Mouse (Mus musculus) hindbrain, embryonic 10.5 days (tissue): ENCODE data around the gene Fbxl20. TPM values are rescaled to one million over a fixed set of nuclear protein-coding genes. Genes with fewer than 3 reads are reported as not detected.
"Not testable (repeated sequence)": the region's sequence is repeated elsewhere in the genome, so short reads cannot be mapped to it uniquely, and the experiment has no call there.

Experiments
- DNase-seq: peaks from one replicate; pipeline ENCODE4 v3.0.0-alpha.2; 2017; ENCODE audit warnings: low spot score
- H3K27ac ChIP-seq: fragments of 300-500 bp; sonication (generic); 2 replicates; pipeline ENCODE4 v1.5.1; 2016; ENCODE audit warnings: mild to moderate bottlenecking, moderate library complexity
- H3K27me3 ChIP-seq: fragments of 300-500 bp; sonication (generic); 2 replicates; pipeline ENCODE4 v1.6.1; 2016; ENCODE audit warnings: mild to moderate bottlenecking; ENCODE audit not compliant: poor library complexity, insufficient read depth, severe bottlenecking
- H3K36me3 ChIP-seq: fragments of 300-500 bp; sonication (generic); 2 replicates; pipeline ENCODE4 v1.6.1; 2016; ENCODE audit warnings: mild to moderate bottlenecking, moderate library complexity
- H3K4me1 ChIP-seq: fragments of 300-500 bp; sonication (generic); replicated peaks from 2 replicates; pipeline ENCODE4 v1.6.1; 2016; ENCODE audit warnings: mild to moderate bottlenecking
- H3K4me3 ChIP-seq: fragments of 300-500 bp; sonication (generic); 2 replicates; pipeline ENCODE4 v1.5.1; 2016; ENCODE audit warnings: mild to moderate bottlenecking, moderate library complexity
- H3K9me3 ChIP-seq: fragments of 300-500 bp; sonication (generic); 2 replicates; pipeline ENCODE4 v1.6.1; 2016; ENCODE audit warnings: mild to moderate bottlenecking, moderate library complexity
- WGBS: fragments of 180-500 bp; shearing (Covaris S2); methylation state at CpG from one replicate; pipeline ENCODE4 v1.1.7; 2016; 5-methylcytosine and 5-hydroxymethylcytosine counted together
- polyA plus RNA-seq: library from polyadenylated mRNA; unstranded; fragments of >200 nt; fragmentation: Nextera tagmentation; extraction: Ambion mirVana; gene quantifications from 2 replicates; pipeline ENCODE4 v1.2.1, GENCODE M21; 2016

Gene Fbxl20
- 23.4 and 23.8 TPM in 2 replicates for polyA plus RNA-seq

GRCm38 (mm10) chr11:98149786-98150624, at the start of gene Fbxl20:
Fbxl20 (minus strand) TSS chr11:98150403.
- peak; percentile 95 for DNase-seq
- Histone ChIP-seq H3K4me3 (peak within 1 kb of the TSS; percentile 98), H3K9me3 (no peaks in the 10 kb centered on the region), H3K27me3 (no peaks in the 10 kb centered on the region), H3K4me1 (peaks cover 25% of the 10 kb centered on the region), H3K27ac (peak within 1 kb of the TSS; percentile 96), H3K36me3 (peaks cover 14% of the 10 kb centered on the region)
- under 1% methylated on average over 58 of the region's 65 CpGs for WGBS

GRCm38 (mm10) chr11:98192901-98193805, 43.0 kb upstream of the Fbxl20 start, which contains the start of gene Med1:
Med1 (minus strand) TSS chr11:98193293.
- WGBS: under 1% methylated on average over 53 of the region's 53 CpGs

GRCm38 (mm10) chr11:98190820-98191219, 40.6 kb upstream of the Fbxl20 start:
- no peak for DNase-seq
- H3K4me1 ChIP-seq: peaks cover 22% of the 10 kb centered on the region
- H3K27ac ChIP-seq: no peak overlapping the region
- WGBS: 93% methylated on average over 5 of the region's 5 CpGs
- no peaks in the 10 kb centered on the region for H3K27me3 ChIP-seq
- H3K4me3 ChIP-seq: no peak overlapping the region
- H3K36me3 ChIP-seq: peaks cover 55% of the 10 kb centered on the region
- no peaks in the 10 kb centered on the region for H3K9me3 ChIP-seq

More at GRCm38 (mm10) chr11:98192901-98193805, 43.0 kb upstream of the Fbxl20 start, which contains the start of gene Med1:
- H3K36me3 ChIP-seq: peaks cover 32% of the 10 kb centered on the region
- peaks cover 22% of the 10 kb centered on the region for H3K4me1 ChIP-seq
- peak within 1 kb of the TSS; percentile 91 for H3K4me3 ChIP-seq
- H3K27me3 ChIP-seq: no peaks in the 10 kb centered on the region
- no peaks in the 10 kb centered on the region for H3K9me3 ChIP-seq
- H3K27ac ChIP-seq: peak within 1 kb of the TSS; percentile 97
- peak; percentile 93 for DNase-seq

GRCm38 (mm10) chr11:98187640-98188395, 37.6 kb upstream of the Fbxl20 start:
- H3K27me3 ChIP-seq: no peaks in the 10 kb centered on the region
- peaks cover 7% of the 10 kb centered on the region; the same call in 1 of the 2 replicates for H3K9me3 ChIP-seq
- peaks cover 85% of the 10 kb centered on the region for H3K36me3 ChIP-seq

GRCm38 (mm10) chr11:98182149-98182548, 31.9 kb upstream of the Fbxl20 start:
- not testable (repeated sequence) for H3K4me1 ChIP-seq, DNase-seq, H3K9me3 ChIP-seq, H3K27me3 ChIP-seq, H3K4me3 ChIP-seq, H3K27ac ChIP-seq
- peaks cover 97% of the 10 kb centered on the region for H3K36me3 ChIP-seq
- 89% methylated on average over 3 of the region's 3 CpGs for WGBS

More at GRCm38 (mm10) chr11:98187640-98188395, 37.6 kb upstream of the Fbxl20 start:
- DNase-seq: no peak
- H3K27ac ChIP-seq: no peak overlapping the region
- no peak overlapping the region for H3K4me3 ChIP-seq
- peaks cover 16% of the 10 kb centered on the region for H3K4me1 ChIP-seq
- WGBS: 95% methylated on average over 9 of the region's 9 CpGs

- no peaks in the 10 kb centered on the region for H3K4me1 ChIP-seq
- WGBS: 90% methylated on average over 1 of the region's 1 CpGs
- H3K36me3 ChIP-seq: peaks cover 100% of the 10 kb centered on the region
- no peak overlapping the region for H3K27ac ChIP-seq
- DNase-seq: no peak
- H3K9me3 ChIP-seq: no peaks in the 10 kb centered on the region
- no peak overlapping the region for H3K4me3 ChIP-seq
- no peaks in the 10 kb centered on the region for H3K27me3 ChIP-seq
Measured at GRCm38 (mm10) chr11:98168400-98168799, 18.2 kb upstream of the Fbxl20 start.

- 90% methylated on average over 6 of the region's 6 CpGs for WGBS
- H3K36me3 ChIP-seq: peaks cover 65% of the 10 kb centered on the region
- H3K27me3 ChIP-seq: no peaks in the 10 kb centered on the region
- H3K27ac ChIP-seq: no peak overlapping the region
- H3K4me3 ChIP-seq: no peak overlapping the region
- no peaks in the 10 kb centered on the region for H3K9me3 ChIP-seq
- no peak for DNase-seq
- H3K4me1 ChIP-seq: peaks cover 1% of the 10 kb centered on the region; the same call in 1 of the 2 replicates
Measured at GRCm38 (mm10) chr11:98155094-98155493, 4.9 kb upstream of the Fbxl20 start.

- H3K4me1 ChIP-seq: peaks cover 25% of the 10 kb centered on the region
- H3K27me3 ChIP-seq: no peaks in the 10 kb centered on the region
- DNase-seq: no peak
- no peaks in the 10 kb centered on the region for H3K9me3 ChIP-seq
- peak overlapping the region; percentile 98 for H3K4me3 ChIP-seq
- WGBS: 15% methylated on average over 10 of the region's 10 CpGs
- peaks cover 21% of the 10 kb centered on the region for H3K36me3 ChIP-seq
- peak overlapping the region; percentile 96; the same call in 1 of the 2 replicates for H3K27ac ChIP-seq
Measured at GRCm38 (mm10) chr11:98150625-98151156, 488 bp upstream of the Fbxl20 start.

GRCm38 (mm10) chr11:98149304-98149750, 876 bp downstream of the Fbxl20 start:
- H3K4me1 ChIP-seq: peaks cover 25% of the 10 kb centered on the region
- H3K27me3 ChIP-seq: no peaks in the 10 kb centered on the region
- peak; percentile 96 for DNase-seq
- under 1% methylated on average over 57 of the region's 57 CpGs for WGBS
- H3K9me3 ChIP-seq: no peaks in the 10 kb centered on the region
- peak overlapping the region; percentile 96 for H3K27ac ChIP-seq
- peak overlapping the region; percentile 98 for H3K4me3 ChIP-seq
- H3K36me3 ChIP-seq: peaks cover 7% of the 10 kb centered on the region

- no peak for DNase-seq
- WGBS: 3% methylated on average over 45 of the region's 45 CpGs
- Histone ChIP-seq H3K4me3 (peak overlapping the region; percentile 98), H3K4me1 (peaks cover 25% of the 10 kb centered on the region), H3K36me3 (peaks cover 3% of the 10 kb centered on the region; the same call in 1 of the 2 replicates), H3K27ac (peak overlapping the region; percentile 96), H3K9me3 (no peaks in the 10 kb centered on the region), H3K27me3 (no peaks in the 10 kb centered on the region)
Measured at GRCm38 (mm10) chr11:98148551-98149301, 1.5 kb downstream of the Fbxl20 start.

- peaks cover 25% of the 10 kb centered on the region for H3K4me1 ChIP-seq
- no peak overlapping the region for H3K4me3 ChIP-seq
- peaks cover 9% of the 10 kb centered on the region for H3K36me3 ChIP-seq
- H3K27me3 ChIP-seq: no peaks in the 10 kb centered on the region
- WGBS: 85% methylated on average over 7 of the region's 7 CpGs
- H3K9me3 ChIP-seq: no peaks in the 10 kb centered on the region
- DNase-seq: no peak
- no peak overlapping the region for H3K27ac ChIP-seq
Measured at GRCm38 (mm10) chr11:98145856-98146255, 4.3 kb downstream of the Fbxl20 start.
